Mouse (Mus musculus): Measurements from ENCODE around the gene Ascl3. TPM values are rescaled to one million over a fixed set of nuclear protein-coding genes. Genes with fewer than 3 reads are reported as not detected.
A peak's percentile ranks its signal among the peaks of the same experiment; 100 is the strongest.

Gene Ascl3
- polyA plus RNA-seq (2012; ENCODE audit: insufficient read depth, low replicate concordance) = 1.1 TPM in 1 of 2 replicates, not detected in the other

- H3K9me3 ChIP-seq = no peaks in the 10 kb centered on the region
- no peak for TF ChIP-seq FLI1 (IDR thresholded peaks at IDR 0.05; ENCODE audit: low read length)
- TF ChIP-seq GATA1 (IDR thresholded peaks at IDR 0.05; ENCODE audit: borderline replicate concordance, low read length) = no peak
- no peaks in the 10 kb centered on the region for H3K4me1 ChIP-seq
- H3K36me3 ChIP-seq (replicated peaks; ENCODE audit: low read length) = peaks cover 23% of the 10 kb centered on the region
- no peak within 1 kb of the TSS for H3K4me3 ChIP-seq (replicated peaks)
- H3K27me3 ChIP-seq (replicated peaks) = peaks cover 19% of the 10 kb centered on the region
These were observed at the start of gene Ascl3 for GRCm38 (mm10) chr7:109731626-109732025. TSS of gene Ascl3 (minus strand) at chr7:109731726.

DNA sequence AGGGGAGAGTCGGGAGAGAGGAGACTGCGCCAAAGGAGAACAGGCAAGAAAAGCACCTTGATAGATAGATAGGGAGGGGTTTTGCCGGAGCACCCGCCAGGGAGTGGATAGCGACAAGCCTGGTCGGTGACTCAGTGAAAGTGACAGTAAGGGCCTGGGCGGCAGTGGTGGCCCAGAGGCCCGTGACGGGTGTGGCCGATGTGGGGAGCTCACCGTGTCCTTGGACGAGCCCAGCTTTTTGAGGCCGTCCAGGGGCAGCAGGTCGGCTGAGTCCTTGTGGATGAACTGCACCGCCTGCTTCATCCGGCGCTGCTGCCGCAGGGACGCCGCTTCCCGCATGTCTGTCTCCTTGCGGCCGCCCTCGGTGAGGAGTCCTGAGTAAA, 49.6 kb upstream of the Ascl3 start:
- Histone ChIP-seq H3K4me3 (replicated peaks) (peak overlapping the region; percentile 92), H3K36me3 (replicated peaks; ENCODE audit: low read length) (no peaks in the 10 kb centered on the region), H3K4me1 (peaks cover 15% of the 10 kb centered on the region), H3K9me3 (peaks cover 3% of the 10 kb centered on the region; the same call in 1 of the 2 replicates), H3K27me3 (replicated peaks) (peaks cover 82% of the 10 kb centered on the region)
- TF ChIP-seq GATA1 (IDR thresholded peaks at IDR 0.05; ENCODE audit: borderline replicate concordance, low read length) (no peak), FLI1 (IDR thresholded peaks at IDR 0.05; ENCODE audit: low read length) (no peak)

DNA sequence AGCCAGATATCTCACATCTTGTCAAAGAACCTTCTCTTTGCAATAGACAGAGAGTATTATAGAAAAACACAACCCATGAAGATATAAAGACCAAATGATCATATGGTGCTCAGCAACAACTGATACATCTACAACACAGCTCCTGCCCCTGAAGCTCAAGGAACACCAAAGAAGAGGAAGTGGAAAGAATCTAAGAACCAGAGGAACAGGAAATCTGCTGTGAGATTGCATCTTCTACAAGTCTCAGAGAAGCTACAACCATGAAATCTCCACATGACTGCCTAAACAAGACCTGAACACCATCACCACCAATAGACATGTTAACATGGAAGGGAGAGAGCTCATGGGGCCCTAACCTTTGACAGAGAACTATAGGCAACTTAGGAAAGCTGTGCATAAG, 40.7 kb upstream of the Ascl3 start:
- Histone ChIP-seq H3K9me3 (no peaks in the 10 kb centered on the region), H3K27me3 (replicated peaks) (peaks cover 14% of the 10 kb centered on the region), H3K4me1 (peaks cover 23% of the 10 kb centered on the region), H3K4me3 (replicated peaks) (no peak overlapping the region), H3K36me3 (replicated peaks; ENCODE audit: low read length) (no peaks in the 10 kb centered on the region)
- no peak for TF ChIP-seq FLI1 (IDR thresholded peaks at IDR 0.05; ENCODE audit: low read length)
- TF ChIP-seq GATA1 (IDR thresholded peaks at IDR 0.05; ENCODE audit: borderline replicate concordance, low read length) = no peak

DNA sequence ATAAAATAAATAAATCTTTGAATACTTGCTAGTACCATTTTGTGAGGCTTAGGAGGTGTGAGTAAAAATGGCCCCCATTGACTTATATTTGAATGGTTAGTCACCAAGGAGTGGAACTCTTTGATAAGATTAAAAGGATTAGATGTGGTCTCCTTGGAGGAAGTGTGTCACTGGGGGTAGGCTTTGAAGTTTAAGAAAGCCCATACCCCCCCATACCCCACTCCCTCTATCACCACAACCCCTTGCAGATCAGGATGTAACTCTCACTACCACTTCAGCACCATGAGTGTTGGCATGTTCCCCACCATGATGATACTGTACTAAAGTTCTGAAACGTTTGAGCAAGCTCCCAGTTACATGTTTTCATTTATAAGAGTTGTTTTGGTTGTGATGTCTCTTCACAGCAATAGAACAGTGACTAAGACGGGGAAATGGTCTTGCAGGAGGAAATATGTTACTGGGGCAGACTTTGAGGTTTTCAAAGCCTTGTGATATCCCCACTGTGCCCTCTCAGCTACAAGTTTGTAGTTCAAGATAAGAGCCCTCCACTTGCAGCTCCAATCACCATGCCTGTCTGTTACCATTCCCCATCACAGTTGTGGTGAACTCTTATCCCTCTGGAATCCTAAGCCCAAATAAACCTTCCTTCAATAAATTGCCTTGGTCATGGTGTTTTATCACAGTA, 37.3 kb upstream of the Ascl3 start:
- H3K4me1 ChIP-seq = peaks cover 33% of the 10 kb centered on the region
- TF ChIP-seq FLI1 (IDR thresholded peaks at IDR 0.05; ENCODE audit: low read length) = no peak
- no peak for TF ChIP-seq GATA1 (IDR thresholded peaks at IDR 0.05; ENCODE audit: borderline replicate concordance, low read length)
- H3K4me3 ChIP-seq (replicated peaks) = no peak overlapping the region
- no peaks in the 10 kb centered on the region for H3K9me3 ChIP-seq
- H3K36me3 ChIP-seq (replicated peaks; ENCODE audit: low read length) = no peaks in the 10 kb centered on the region
- peaks cover 10% of the 10 kb centered on the region for H3K27me3 ChIP-seq (replicated peaks)

DNA sequence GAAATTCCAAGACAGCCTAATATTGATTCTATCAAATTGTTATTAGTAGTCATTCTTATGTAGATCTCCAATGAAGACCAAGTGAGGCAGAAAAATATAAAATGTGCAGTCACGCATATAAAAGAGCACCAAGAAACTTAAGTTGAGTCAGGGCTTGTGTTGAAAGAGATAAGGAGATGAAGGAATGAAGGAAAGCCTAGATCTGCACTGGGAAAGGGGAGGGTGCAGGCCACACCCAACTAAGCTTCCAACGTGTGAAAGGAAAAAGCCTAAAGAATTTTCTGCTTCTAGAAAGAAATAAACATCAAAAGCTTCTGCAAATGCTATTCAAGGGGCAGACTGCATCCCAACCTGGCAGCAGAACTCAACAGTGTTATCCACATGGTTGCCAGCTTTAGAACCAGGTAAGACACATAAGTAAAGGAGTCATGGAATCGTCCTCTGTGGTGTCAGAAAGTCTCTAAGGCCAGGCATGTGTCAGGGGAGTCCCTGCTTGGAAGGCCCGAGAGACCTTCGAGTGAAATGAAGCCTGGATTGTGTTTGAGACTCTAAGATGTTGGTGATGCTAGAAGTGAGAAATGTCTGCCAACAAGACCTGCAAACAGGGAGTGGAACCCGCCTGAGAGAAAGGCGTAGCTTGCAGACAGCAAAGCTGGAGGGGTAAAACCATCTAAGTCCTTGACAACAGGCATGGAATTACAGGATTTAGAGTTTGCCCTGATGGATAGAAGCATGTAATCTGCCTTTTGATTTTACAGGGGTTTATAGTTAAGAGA, 36.2 kb upstream of the Ascl3 start:
- Histone ChIP-seq H3K27me3 (replicated peaks) (peaks cover 11% of the 10 kb centered on the region), H3K4me1 (peaks cover 33% of the 10 kb centered on the region), H3K4me3 (replicated peaks) (no peak overlapping the region), H3K9me3 (no peaks in the 10 kb centered on the region), H3K36me3 (replicated peaks; ENCODE audit: low read length) (no peaks in the 10 kb centered on the region)
- TF ChIP-seq GATA1 (IDR thresholded peaks at IDR 0.05; ENCODE audit: borderline replicate concordance, low read length) (no peak), FLI1 (IDR thresholded peaks at IDR 0.05; ENCODE audit: low read length) (no peak)

- H3K36me3 ChIP-seq (replicated peaks; ENCODE audit: low read length) = no peaks in the 10 kb centered on the region
- H3K9me3 ChIP-seq = no peaks in the 10 kb centered on the region
- peaks cover 35% of the 10 kb centered on the region for H3K4me1 ChIP-seq
- no peak overlapping the region for H3K4me3 ChIP-seq (replicated peaks)
- TF ChIP-seq GATA1 (IDR thresholded peaks at IDR 0.05; ENCODE audit: borderline replicate concordance, low read length) (no peak), FLI1 (IDR thresholded peaks at IDR 0.05; ENCODE audit: low read length) (no peak)
- peaks cover 8% of the 10 kb centered on the region for H3K27me3 ChIP-seq (replicated peaks)
These were observed 32.5 kb upstream of the Ascl3 start for GRCm38 (mm10) chr7:109764009-109764408.

DNA sequence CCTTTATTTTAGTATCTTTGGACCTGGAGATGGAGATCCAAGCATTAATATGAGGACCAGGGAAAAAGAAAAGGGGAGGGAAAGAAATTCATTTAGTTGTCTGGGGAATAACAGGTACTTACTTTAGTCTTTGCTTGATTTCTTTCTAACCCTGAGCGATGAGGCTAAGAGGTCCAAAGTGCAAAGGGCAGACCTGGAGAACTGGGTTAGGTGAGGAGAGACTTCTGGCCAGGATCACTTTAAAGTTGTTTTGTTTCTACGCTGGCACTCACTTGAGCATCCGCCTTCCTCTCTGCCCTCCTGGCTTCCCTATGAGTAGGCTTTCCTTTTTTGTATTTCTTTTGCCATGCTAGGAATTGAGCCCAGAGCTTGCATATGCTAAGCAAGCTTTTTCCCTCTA, 24.8 kb upstream of the Ascl3 start:
- TF ChIP-seq GATA1 (IDR thresholded peaks at IDR 0.05; ENCODE audit: borderline replicate concordance, low read length) = no peak
- TF ChIP-seq FLI1 (IDR thresholded peaks at IDR 0.05; ENCODE audit: low read length) = no peak
- Histone ChIP-seq H3K9me3 (peaks cover 5% of the 10 kb centered on the region; the same call in 1 of the 2 replicates), H3K36me3 (replicated peaks; ENCODE audit: low read length) (peaks cover 6% of the 10 kb centered on the region), H3K27me3 (replicated peaks) (peaks cover 2% of the 10 kb centered on the region), H3K4me1 (peaks cover 34% of the 10 kb centered on the region), H3K4me3 (replicated peaks) (no peak overlapping the region)

GRCm38 (mm10) chr7:109754034-109754433, 22.5 kb upstream of the Ascl3 start:
- TF ChIP-seq FLI1 (IDR thresholded peaks at IDR 0.05; ENCODE audit: low read length) = no peak
- TF ChIP-seq GATA1 (IDR thresholded peaks at IDR 0.05; ENCODE audit: borderline replicate concordance, low read length) = no peak
- no peak overlapping the region for H3K4me3 ChIP-seq (replicated peaks)
- H3K36me3 ChIP-seq (replicated peaks; ENCODE audit: low read length) = peaks cover 18% of the 10 kb centered on the region
- H3K4me1 ChIP-seq = peaks cover 43% of the 10 kb centered on the region
- peaks cover 5% of the 10 kb centered on the region; the same call in 1 of the 2 replicates for H3K9me3 ChIP-seq
- H3K27me3 ChIP-seq (replicated peaks) = no peaks in the 10 kb centered on the region

GRCm38 (mm10) chr7:109752008-109752925, 20.7 kb upstream of the Ascl3 start, which contains the start of gene Tmem9b:
TSS of gene Tmem9b (minus strand) at chr7:109752875.
- H3K9me3 ChIP-seq = peaks cover 5% of the 10 kb centered on the region; the same call in 1 of the 2 replicates
- peaks cover 34% of the 10 kb centered on the region for H3K36me3 ChIP-seq (replicated peaks; ENCODE audit: low read length)
- H3K4me1 ChIP-seq = peaks cover 49% of the 10 kb centered on the region
- peak within 1 kb of the TSS; percentile 96 for H3K4me3 ChIP-seq (replicated peaks)
- no peaks in the 10 kb centered on the region for H3K27me3 ChIP-seq (replicated peaks)
- no peak for TF ChIP-seq FLI1 (IDR thresholded peaks at IDR 0.05; ENCODE audit: low read length)
- no peak for TF ChIP-seq GATA1 (IDR thresholded peaks at IDR 0.05; ENCODE audit: borderline replicate concordance, low read length)

All from megakaryocyte, embryonic 14.5 days (primary cell).